Mouse (Mus musculus): ENCODE measurements around the gene Med16.

Med16 gene

DNA sequence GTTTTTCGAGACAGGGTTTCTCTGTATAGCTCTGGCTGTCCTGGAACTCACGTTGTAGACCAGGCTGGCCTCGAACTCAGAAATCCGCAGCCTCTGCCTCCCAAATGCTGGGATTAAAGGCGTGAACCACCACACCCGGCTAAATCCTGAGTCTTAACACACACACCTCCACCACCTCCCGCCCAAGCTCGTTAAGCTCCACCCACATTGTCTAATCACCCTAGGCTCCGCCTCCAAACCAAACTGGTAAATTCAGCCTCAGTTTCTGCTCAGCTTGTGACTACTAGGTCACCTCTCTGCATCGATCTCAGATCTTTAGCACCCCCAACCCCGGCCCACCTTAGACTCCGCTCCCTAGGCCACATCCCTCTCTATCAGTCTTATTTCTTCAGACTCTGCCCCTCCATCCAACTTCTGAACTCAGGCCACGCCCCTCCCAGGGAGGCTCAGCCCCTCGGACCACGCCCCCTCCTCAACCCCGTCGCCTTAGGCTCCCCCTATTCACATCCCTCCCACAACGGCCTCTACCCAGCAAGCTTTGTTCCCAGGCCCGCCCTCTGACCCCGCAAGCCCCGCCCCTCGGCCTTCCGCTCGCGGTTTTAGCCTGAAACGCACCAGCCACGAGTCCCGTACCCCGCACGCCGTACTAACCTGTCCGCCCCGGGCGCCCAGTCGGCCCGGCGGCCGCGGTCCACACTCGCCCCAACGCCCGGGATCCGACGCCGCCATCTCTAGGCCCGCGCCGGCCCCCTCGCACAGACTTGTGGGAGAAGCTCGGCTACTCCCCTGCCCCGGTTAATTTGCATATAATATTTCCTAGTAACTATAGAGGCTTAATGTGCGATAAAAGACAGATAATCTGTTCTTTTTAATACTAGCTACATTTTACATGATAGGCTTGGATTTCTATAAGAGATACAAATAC is at the start of gene Med16:
Gene Med16 (minus strand): TSS at position 757 of the 925 bp plus-strand sequence.
- peak; percentile 96 for DNase-seq (ENCODE audit: low read depth, low spot score)

DNA sequence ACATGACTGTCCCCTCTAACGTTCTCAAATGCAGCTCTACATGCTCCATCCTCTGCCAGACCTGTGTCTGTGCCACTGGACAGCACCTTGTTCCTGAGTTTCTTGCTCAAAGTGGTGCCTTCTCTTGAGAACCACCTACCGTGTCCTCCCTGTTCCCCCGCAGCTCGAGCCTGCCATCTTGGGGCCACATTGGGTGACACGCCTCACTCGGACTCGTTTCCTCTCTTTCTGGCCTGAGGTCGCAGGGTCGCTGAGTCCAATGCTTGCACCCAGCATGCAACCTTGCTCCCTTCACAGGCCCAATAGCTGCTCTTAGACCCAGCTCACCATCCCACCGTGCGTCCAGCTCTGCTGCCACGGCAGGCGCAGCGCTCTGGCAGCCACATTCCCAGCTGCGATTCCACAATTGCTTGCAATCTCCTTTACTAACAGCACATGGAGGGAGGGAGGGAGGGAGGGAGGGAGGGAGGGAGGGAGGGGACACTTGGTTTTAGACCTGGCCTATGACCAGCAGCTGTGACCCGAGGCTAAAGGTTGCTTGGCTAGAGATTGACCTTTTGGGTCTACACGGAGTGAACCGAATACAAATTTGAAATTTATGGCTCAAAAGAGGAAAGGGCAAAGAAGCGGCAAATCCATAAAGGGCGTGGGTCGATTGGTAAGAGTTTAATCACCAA is 49.6 kb upstream of the Med16 start:
- DNase-seq (ENCODE audit: low read depth, low spot score): peak; percentile 73

DNA sequence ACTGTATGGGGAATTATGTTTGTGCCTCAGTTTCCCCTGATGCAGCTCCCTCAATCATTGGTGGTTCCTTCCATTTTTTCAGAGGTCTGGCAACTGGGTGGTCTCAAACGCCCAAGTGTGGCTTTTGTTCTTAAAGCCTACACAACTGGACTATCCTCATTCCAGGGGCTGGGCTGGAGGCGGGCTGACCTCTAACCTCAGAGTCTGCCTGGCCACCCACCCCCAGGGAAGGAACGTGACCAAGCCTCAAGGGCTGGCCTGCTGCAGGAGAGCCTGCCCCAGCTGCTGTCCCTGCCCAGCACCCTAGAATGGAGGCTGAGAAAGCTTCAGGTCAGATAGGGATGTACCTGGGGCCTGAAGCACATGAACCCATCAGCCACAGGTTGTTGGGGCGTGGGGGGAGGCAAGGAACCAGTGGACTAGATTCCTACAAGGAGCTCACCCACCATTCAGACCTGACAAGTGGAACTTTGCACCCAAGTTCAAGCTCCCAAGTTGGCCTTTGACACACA is 48.0 kb upstream of the Med16 start:
- no peak for DNase-seq (ENCODE audit: low read depth, low spot score)

DNA sequence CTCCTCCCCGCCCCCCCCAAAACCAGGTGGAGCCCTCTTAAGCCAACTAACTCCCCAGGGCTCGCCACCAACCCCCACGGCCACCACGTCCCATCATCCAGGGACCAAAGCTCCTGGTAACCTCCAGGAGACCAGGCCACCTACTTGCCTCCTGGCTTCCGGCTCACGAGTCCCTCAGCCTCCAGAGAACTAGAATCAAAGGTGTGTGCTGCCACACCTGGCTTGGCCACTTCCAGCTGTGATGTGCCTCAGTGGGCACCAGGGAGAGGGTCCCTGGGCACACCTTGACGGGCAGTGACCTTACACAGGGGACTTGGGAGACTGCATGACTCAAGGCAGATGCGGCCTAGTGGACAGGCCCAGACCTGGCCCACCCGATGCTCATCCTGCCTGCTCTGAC is 47.0 kb upstream of the Med16 start:
- no peak for DNase-seq (ENCODE audit: low read depth, low spot score)

DNA sequence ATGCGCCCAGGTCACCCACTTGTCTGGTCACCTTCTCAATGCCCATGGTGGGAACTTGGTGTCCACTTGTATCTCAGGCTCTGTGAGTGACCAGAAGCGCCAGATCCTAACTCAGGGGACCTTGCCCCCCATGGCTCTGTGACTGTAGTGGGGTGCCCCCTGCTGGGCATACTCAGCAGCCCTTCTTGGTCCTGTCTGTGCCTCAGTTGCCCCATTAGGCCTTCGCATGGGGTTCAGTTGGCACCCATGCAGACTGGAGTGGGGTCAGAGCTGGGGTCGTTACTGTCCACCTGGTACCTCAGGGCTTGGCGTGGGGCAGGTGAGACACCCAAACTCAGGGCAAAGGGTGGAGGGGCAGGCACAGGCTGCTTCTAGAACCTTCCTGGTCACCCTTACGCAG is 45.2 kb upstream of the Med16 start:
- DNase-seq (ENCODE audit: low read depth, low spot score): no peak

DNA sequence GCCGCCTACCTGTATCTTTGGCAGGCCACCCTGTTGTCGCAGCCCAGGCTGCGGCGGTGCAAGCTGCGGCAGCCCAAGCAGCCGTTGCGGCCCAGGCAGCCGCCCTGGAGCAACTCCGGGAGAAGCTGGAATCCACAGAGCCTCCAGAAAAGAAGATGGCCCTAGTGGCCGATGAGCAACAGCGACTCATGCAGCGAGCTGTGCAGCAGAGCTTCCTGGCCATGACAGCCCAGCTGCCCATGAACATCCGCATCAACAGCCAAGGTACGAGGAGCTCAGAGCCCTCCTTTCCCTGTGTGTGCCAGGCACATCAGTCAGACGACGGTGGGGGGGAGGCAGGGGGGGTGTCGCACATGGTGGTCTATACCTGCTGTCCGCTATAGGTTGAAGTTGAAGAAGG is 41.9 kb upstream of the Med16 start:
- DNase-seq (ENCODE audit: low read depth, low spot score): no peak

DNA sequence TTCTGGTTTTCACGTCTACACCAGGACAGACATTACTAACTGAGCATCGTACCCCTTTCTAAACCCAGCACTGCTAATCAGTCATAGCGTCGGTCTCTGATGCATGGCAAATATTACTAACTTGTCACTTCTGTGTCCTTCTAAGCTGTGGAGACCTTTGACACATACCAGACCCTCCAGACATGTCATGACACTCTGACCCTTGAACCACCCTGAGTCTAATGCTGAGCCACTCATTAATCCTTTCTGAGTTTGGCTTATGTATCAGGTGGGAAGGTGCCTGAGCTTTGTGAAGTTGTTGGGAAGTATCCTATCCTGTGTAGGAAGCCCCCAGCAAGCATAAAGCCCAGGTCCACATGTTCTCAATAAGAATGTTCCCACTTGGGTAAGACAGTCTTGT is 41.1 kb upstream of the Med16 start:
- DNase-seq (ENCODE audit: low read depth, low spot score): no peak

DNA sequence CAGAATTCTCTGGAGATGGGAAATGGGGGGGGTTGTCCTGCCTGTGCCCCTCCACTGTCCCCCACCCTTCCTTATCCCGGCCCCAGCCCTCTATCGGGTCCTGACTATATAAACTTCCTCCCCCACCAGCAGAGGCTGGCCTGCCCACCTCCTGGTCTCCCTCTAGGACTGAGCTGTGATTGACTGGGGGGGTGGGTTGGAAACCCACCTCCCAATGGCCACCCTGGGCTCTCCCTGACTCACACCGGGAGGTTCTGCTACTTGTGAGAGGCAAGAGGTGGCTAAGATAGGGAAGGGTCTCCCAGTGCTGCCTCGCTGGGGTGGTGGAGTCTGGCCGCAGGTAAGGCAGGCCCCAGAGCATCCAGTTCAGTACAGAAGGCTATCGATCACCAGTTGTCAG is 38.8 kb upstream of the Med16 start:
- DNase-seq (ENCODE audit: low read depth, low spot score): no peak

DNA sequence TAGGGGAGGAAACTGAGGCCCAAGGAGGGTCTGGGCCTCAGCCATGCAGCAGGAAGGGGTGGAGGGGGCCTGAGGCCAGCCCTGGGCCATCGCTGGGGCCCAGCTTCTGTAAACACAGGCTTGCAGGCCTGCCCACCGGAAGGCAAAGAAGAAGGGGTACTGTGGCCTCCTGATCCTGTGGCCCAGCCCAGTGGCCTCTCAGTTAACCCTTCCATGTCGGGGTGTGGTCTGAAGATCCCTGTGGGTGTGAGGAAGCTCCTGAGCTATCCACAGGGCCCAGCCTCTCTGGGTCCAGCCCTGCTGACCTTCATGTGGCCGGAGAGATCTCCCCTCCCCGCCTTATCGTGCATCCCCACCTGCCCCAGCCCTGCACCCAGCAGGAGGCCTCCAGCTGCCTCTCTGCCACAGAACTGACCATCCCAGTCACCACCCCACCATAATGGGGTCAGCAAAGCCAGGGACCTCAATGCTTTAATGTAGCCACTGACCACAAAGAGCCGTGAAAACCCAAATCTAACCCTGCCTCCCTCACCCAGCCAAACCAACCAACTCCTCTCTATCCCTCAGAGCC is 38.1 kb upstream of the Med16 start:
- no peak for DNase-seq (ENCODE audit: low read depth, low spot score)

DNA sequence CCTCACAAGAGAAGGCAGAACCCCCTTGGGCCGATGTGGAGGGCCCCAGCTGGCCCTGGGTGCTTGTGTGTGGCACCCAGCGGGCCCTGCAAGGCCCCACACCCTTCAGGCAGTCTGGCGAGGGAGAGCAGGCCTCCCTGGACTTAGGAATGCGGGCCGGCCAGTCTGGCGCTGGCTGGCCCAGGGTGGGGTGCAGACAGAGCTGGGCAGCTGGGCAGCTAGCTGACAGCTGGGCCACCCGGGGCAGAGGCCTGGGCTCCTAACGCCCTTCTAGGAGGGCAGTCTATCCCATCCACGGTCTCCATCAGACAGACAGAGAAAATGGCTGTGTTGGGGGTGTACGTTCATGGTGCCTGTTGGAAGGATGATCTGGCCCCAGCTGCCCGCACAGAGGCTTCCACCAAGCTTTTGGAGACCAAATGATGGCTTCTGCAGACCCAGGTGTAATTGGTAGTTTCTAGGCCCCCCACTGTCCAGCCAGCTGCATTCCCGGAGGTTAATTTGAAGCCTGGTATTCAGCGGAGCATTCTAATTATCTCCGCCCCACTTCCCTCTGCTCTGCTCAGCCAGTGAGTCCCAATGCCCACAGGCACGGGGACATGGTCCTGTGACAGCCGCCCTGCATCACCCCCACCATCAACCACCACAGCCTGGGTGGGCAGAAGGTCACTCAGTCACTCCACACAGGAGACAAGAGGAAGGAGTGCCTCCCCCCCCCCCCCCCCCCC is 36.9 kb upstream of the Med16 start:
- peak; percentile 76 for DNase-seq (ENCODE audit: low read depth, low spot score)

DNA sequence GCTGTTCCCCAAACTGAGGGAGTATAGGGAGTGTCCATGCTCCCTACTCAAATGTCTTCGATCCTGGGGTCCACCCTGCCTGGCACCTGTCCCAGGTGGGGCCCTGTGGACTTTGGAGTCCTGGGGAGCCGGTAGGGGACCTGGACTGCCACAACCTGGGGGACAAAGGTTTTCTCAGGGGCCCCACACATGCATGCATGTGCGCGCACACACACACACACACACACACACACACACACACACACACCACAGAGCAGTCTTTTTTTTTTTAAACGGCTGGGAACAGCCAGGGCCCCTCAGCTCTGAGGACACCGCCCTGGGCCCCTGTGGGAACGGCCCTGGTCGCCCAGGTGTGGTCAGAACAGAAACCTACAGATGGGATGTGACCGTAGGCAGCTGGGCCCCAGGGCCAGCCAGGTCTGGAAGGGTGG is 34.8 kb upstream of the Med16 start:
- DNase-seq (ENCODE audit: low read depth, low spot score): no peak

DNA sequence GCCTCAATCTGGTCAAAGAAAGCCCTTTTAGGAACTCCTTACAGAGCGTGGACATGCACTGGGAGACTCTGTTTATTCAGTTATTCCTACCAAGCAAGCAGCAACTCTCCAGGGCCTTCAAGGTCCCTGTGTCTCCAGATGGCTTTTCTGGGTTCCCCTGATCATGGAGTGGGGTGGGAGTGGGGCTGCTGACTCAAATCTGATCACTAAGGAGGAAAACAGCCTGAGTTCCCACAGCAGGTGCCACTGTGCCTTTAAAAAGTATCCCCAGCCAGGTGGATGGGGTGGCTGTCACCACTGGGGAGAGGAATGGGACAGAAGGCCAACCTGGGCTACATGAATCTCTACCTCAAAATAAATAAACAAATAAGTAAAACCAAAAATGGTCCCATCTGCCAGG is 34.3 kb upstream of the Med16 start:
- no peak for DNase-seq (ENCODE audit: low read depth, low spot score)

DNA sequence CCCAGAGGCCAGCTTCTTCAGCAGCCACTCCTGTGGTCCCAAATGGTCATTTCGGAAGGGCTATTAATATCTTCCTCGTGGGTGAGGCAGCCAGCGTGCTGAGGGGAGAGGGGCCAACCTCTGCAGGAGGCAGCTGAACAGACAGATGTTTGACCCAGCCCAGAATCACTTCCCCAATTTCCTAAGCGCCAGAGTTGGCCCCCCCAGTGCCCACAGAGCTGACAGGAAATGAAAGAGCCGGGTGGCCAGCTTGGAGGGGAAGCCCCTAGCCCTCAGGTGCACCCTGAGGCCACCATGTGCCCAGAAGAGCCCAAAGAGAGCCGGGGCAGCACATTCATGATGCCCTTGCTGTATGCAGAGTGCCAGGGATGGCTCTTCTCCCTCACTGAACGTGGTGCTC is 32.0 kb upstream of the Med16 start:
- no peak for DNase-seq (ENCODE audit: low read depth, low spot score)

DNA sequence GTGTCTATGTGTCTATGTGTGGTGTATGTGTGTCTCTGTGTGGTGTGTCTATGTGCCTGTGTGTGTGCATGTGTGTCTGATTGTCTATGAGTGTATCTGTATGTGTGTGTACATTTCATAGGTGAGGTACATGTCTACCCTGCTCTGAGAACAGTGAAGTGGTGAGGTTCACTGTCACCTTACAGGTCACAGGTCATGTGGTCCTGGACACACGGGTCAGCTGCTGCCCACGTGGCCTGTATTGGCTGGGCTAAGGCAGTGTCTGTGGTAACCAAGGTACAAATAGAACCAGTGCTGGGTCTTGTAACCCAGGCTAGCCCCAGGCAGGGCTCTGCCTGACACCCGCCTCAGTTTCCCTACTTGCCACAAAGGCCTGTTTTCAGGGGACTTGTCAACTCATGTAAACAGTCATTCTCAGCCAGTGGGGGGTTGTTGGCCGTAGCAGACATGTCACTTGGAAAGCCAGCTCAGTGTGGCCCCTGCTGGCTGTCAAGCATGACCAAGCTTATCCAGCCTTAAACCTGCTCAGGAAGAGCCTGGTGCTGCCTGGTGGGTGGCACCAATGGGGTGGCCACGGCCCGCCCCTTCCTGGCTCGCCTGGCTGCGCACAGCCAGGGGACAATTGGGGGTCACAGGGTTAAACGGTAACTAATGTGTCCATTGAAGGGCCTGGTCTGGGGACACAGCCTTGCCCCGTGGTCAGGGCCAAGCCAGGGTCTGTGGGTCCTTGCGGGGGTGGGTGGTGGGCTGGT is 29.2 kb upstream of the Med16 start:
- DNase-seq (ENCODE audit: low read depth, low spot score): no peak

DNA sequence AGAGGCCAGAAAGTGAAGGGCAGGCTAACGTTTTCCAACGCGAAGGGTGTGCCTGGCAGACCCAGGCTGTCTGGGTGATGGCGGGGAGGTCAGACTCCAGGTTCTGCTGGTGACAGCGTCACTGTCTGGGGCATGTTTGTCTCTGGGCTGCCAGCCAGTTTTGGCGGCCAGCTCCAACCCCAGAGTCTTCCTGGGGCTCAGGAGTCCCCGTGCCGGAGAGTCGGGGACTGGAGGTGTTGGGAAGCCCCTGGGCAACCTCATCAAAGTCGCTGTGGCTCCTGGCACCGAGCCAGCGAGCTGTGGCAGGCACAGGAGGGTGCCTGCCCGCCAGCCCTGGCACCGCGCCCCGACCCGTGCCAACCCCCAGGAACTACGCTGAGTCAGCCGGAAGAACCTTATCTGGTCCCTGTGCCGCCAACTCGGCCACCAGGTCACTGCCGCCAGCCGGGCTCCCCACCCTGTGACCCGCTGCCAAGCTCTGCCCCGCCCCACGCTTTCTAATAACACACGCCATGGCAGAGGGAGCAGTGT is 28.3 kb upstream of the Med16 start:
- DNase-seq (ENCODE audit: low read depth, low spot score): no peak

DNA sequence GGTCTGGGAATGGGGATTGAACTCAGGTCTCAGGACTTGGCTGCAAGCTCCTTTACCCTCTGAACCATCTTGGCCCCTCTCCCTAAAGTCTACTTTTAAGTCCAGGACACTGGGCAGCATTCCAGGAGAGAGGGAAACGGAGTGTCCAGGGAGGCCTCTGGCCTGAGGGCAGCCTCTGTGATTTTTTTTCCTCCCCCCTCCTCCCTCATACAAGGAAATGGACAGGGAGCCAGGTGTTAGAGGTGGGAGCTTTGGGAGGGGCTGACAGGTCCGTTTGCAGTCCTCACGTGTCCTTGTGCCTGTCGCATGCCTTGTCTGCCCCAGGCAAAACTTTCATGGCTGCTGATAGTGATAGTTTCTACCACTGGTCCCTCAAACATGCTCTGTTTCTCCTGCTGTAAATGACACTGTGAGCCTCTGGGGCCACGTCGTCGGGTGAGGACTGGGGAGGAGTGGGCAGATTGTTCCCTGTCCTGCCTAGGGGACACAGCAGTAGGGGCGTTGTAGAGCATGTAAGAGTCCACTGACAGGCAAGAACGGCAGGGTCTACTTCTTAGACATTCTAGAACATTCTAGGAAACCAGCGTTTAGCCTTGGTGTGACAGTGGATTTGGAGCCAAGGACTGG is 27.7 kb upstream of the Med16 start:
- no peak for DNase-seq (ENCODE audit: low read depth, low spot score)

DNA sequence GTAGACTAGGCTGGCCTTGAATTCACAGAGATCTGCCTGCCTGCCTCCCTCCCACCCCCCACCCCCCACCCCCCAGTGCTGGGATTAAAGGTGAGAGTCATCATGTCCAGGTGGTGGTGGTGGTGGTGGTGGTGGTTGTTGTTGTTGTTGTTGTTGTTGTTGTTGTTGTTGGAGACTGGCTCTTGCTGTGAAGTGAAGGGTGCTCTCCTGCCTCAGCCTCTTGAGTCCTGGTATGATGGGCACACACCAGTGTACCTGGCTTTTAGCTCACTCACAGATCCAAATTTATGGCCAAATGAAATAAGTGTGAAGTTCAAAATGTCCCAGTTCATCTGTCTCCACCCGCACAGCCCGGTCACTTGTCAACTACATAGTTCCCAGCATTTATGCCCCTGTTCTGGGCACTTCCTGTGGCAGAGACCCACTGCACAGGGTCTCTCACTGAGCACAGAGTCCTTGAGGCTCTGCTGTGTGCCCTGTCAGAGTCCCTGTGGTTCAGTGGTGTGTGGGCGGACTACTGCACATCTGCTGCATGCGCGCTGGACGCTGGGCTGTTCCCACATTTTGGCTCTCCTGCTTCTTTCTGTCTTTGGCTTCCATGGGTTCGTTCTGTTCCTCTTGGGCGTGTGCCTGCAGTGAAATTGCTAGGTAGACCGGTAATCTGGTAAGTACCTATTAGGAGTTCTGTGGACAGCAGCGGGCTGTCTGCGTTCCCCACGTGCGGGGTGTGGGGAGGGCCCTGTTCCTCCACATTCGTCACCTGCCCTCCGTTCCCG is 26.3 kb upstream of the Med16 start:
- DNase-seq (ENCODE audit: low read depth, low spot score): no peak

DNA sequence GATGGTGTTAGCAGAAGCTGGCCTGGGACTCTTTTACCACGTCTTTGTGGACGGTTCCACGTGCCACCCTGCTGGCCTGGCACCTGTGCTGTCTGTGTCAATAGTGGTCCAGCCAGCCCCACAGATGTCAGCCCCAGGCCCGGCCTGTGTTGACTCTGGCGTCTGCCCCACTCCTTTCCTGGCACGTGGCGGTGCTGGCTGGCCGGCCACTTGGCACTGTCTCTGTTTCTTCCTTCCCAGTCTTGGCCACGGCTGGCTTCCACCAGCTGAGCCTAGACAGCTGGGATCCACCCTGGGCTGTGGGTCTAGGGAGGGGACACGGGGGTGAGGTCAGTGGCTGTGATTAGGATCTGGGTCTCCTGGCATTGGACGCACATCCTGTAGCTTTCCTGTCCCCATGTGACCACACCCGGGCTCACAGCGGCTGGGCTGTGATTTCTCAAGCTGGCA is 25.6 kb upstream of the Med16 start:
- no peak for DNase-seq (ENCODE audit: low read depth, low spot score)

DNA sequence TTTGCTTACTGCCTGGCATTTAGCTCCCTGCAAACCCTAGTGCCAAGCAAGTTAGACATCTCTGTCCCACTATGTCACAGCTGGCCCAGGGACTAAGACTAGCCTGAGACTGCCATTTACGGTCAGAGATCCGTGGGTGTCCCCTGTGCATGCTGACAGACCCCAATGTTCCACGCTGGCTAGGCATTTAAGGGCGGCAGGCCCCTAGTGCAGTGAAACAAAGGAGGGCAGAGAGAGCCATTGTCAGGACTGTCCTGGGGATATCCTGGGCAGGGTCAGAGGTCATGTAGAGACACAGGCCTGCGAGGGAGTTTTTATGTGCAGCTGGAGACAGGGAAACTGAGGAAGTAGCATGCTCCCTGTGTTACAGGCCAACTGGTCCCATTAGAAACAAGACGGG is 25.1 kb upstream of the Med16 start:
- no peak for DNase-seq (ENCODE audit: low read depth, low spot score)
